ENCODE assay signal across 39 mouse cellular contexts in genomic region chr9:78314696-78315095, GRCm38 (mm10). TPM values are rescaled to one million over a fixed set of nuclear protein-coding genes. Genes with fewer than 3 reads are reported as not detected.
"Had no signal": no experiment of that assay in that cellular context is flagged by ENCODE, and none has a peak within 500 bp of the region (broad histone marks: within the 10 kb centered on the region; RNA-seq: fewer than 3 reads in every experiment).

TSS of gene Omt2a (minus strand) at chr9:78314796.

- H3K4me3 ChIP-seq: limb, embryonic 10.5 days; limb, embryonic 12.5 days; limb, embryonic 13.5 days; limb, embryonic 15.5 days; liver, embryonic 12.5 days; liver, embryonic 13.5 days; liver, embryonic 15.5 days; lung, embryonic 15.5 days; megakaryocyte, embryonic 14.5 days; midbrain, embryonic 10.5 days; midbrain, embryonic 12.5 days; midbrain, embryonic 13.5 days; midbrain, embryonic 15.5 days; myocyte; neural tube, embryonic 12.5 days had no signal

- DNase-seq: left cerebral cortex, postnatal 4 days; liver; liver, embryonic 13.5 days; liver, postnatal 0 days; lung, adult 18-20 months; lung, adult 2 months; lung, embryonic 14.5 days; lung, postnatal 10 days; lung, postnatal 14 days; lung, postnatal 36 days; lung, postnatal 4 days; midbrain, embryonic 14.5 days had no signal

- H3K27ac ChIP-seq: limb, embryonic 10.5 days; limb, embryonic 12.5 days; limb, embryonic 13.5 days; limb, embryonic 15.5 days; liver, embryonic 12.5 days; liver, embryonic 13.5 days; liver, embryonic 14.5 days; liver, embryonic 15.5 days; lung, embryonic 15.5 days; macrophage; midbrain, embryonic 10.5 days; midbrain, embryonic 12.5 days; midbrain, embryonic 13.5 days; midbrain, embryonic 15.5 days; neural tube, embryonic 12.5 days had no signal

- H3K4me1 ChIP-seq: limb, embryonic 10.5 days; limb, embryonic 12.5 days; limb, embryonic 13.5 days; limb, embryonic 15.5 days; liver, embryonic 12.5 days; liver, embryonic 13.5 days; liver, embryonic 15.5 days; lung, embryonic 15.5 days; midbrain, embryonic 10.5 days; midbrain, embryonic 12.5 days; midbrain, embryonic 13.5 days; midbrain, embryonic 15.5 days; neural tube, embryonic 12.5 days had no signal

- H3K36me3 ChIP-seq: limb, embryonic 10.5 days; limb, embryonic 12.5 days; limb, embryonic 13.5 days; limb, embryonic 15.5 days; liver, embryonic 12.5 days; liver, embryonic 13.5 days; liver, embryonic 15.5 days; lung, embryonic 15.5 days; midbrain, embryonic 10.5 days; midbrain, embryonic 12.5 days; midbrain, embryonic 13.5 days; midbrain, embryonic 15.5 days; neural tube, embryonic 12.5 days had no signal

- H3K27me3 ChIP-seq: limb, embryonic 12.5 days; limb, embryonic 13.5 days; limb, embryonic 15.5 days; liver, embryonic 12.5 days; liver, embryonic 13.5 days; liver, embryonic 15.5 days; lung, embryonic 15.5 days; midbrain, embryonic 12.5 days; midbrain, embryonic 13.5 days; midbrain, embryonic 15.5 days; neural tube, embryonic 12.5 days had no signal

- H3K9me3 ChIP-seq: limb, embryonic 10.5 days; limb, embryonic 12.5 days; limb, embryonic 13.5 days; limb, embryonic 15.5 days; liver, embryonic 12.5 days; liver, embryonic 13.5 days; liver, embryonic 15.5 days; lung, embryonic 15.5 days; megakaryocyte, embryonic 14.5 days; midbrain, embryonic 10.5 days; midbrain, embryonic 12.5 days; midbrain, embryonic 13.5 days; midbrain, embryonic 15.5 days; neural tube, embryonic 12.5 days had no signal

RNA-seq across cellular contexts. Expression of gene Omt2a, which starts in this region (rescaled TPM):
- polyA plus RNA-seq: limb, embryonic 10.5 days; limb, embryonic 11.5 days; limb, embryonic 12.5 days; limb, embryonic 13.5 days; limb, embryonic 14.5 days; limb, embryonic 15.5 days; liver, adult 2 months; liver, embryonic 11.5 days; liver, embryonic 12.5 days; liver, embryonic 13.5 days; liver, embryonic 14.5 days; liver, embryonic 15.5 days; liver, embryonic 16.5 days; liver, postnatal 0 days; lung, adult 2 months; lung, embryonic 14.5 days; lung, embryonic 15.5 days; lung, embryonic 16.5 days; lung, postnatal 0 days; macrophage; midbrain, embryonic 10.5 days; midbrain, embryonic 11.5 days; midbrain, embryonic 12.5 days; midbrain, embryonic 13.5 days; midbrain, embryonic 14.5 days; midbrain, embryonic 15.5 days; midbrain, embryonic 16.5 days; midbrain, postnatal 0 days; myocyte; neural tube, embryonic 11.5 days; neural tube, embryonic 12.5 days had no signal
